Mouse (Mus musculus) liver, embryonic 14.5 days (tissue): ENCODE results near the gene Nup155.

ENCODE experiments used
- CTCF ChIP-seq: IDR thresholded peaks from 2 replicates; pipeline ENCODE4 v1.5.1; 2016; ENCODE audit warnings: antibody characterized with exemption, low read depth, control low read depth
- EP300 ChIP-seq: IDR thresholded peaks from 2 replicates; pipeline ENCODE4 v1.6.1; 2016; ENCODE audit warnings: antibody characterized with exemption, low read depth

GRCm38 (mm10) chr15:8098774-8099749, 10.0 kb upstream of the Nup155 start, which contains the start of gene Wdr70:
- TF ChIP-seq CTCF (peak; percentile 99), EP300 (no peak)
